Mouse (Mus musculus) thymus, postnatal 10 days (tissue): ENCODE measurements around the gene Pxt1.

Source experiments
- DNase-seq, 2 experiments: peaks; one replicate each; pipeline ENCODE4 v3.0.0; 2021; ENCODE audit warnings: low spot score in 2 of 2

The Pxt1 gene

GRCm38 (mm10) chr17:28915060-28915628 lies 28.5 kb downstream of the Pxt1 start, which contains the start of gene 4930539E08Rik:
Gene 4930539E08Rik, minus strand, starts transcription at chr17:28915324.
- DNase-seq: no peak

DNA sequence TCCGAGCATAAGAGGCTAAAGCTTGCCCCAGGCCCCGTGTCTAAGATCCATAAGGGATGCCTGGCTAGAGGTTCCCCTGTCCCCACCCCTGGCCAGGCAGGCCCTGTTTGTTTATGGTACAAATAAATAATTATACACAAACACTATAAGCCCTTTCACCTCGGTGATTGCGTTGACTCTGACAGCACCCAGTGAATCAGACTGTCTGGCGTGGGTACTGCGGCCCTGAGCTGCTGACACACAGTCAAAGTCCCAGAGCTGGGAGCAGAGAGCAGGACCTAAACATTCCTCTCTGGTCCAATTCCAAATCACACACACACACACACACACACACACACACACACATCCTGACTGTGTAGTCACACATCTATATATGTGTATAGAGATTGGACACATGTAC lies 29.7 kb downstream of the Pxt1 start:
- no peak for DNase-seq

DNA sequence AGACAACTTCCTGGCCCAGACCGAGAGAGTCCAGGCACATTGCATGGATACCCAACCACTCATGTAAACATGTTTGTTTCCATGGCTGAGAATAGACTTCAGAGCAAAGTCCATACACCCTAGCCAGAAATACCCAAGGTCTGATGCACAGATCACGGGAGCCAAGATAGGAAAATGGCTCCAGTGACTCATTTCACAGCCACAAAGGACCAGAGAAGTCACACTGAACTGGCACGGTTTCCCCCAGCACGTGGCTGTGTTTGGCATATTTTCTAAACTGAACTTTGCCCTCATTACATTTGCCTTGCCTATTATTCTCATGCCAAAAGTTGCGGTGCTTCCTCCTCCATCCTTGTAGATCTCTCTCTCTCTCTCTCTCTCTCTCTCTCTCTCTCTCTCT lies 30.4 kb downstream of the Pxt1 start:
- no peak for DNase-seq

DNA sequence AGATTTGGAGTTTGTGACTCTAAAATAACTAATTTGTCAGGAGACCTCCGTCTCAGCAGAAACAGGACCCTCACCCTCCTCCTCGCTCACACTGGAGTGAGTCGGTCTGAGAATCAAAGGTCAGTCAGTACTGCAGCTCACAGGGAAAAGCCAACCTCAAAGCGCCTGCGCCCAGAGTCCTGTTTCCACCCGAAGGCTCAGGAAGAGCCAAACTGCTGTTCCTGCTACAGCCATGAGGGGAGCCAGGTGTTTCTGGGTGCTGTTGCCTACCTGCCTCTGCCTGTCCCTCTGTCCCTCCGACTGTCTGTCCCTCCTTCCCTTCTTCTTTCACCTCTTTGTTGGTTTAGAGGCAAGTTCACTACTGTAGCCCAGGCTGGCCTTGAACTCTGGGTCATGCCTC lies 33.5 kb downstream of the Pxt1 start:
- no peak for DNase-seq

DNA sequence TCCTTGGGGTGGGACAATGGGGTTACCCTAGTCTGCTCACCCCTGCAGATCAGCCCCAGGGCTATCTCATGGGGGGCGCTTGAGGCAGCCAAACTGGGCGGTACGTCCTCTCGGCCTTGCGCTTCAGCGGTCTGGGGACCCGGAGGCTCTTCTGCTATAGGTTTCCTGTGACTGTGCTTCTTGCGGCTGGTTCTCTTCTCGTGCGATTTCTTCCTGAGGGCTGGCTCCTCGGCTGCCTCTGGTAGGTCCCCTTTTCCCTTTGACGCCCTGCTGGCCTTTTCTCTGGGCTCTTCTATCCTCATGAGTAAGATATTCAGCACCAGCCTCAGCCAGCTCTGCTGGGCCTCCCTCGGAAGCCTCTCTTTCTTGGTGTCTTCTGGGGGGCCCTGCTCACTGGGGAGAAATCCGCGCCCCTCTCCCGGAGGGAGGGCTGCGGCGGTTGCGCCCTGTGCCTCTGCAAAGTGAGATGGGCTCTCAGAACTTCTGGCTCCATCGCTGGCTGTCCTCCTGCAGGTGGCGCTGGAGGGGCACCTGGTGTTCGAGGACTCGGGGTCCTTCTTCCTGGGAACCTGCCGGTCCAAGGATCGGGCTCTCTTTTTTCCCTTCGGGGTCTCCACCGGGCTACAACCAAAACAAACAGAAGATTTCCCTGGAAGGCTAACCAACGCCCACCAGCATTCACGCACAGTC lies 34.2 kb downstream of the Pxt1 start:
- peak; percentile 48 to 76 for DNase-seq

GRCm38 (mm10) chr17:28907959-28908358 lies 35.7 kb downstream of the Pxt1 start:
- no peak for DNase-seq

- DNase-seq: no peak
Observed at GRCm38 (mm10) chr17:28905377-28905916, 38.2 kb downstream of the Pxt1 start.

- DNase-seq: peak; percentile 30 to 70
Observed at GRCm38 (mm10) chr17:28904546-28905376, 38.9 kb downstream of the Pxt1 start.

- no peak for DNase-seq
Observed at GRCm38 (mm10) chr17:28901559-28901958, 42.1 kb downstream of the Pxt1 start.

DNA sequence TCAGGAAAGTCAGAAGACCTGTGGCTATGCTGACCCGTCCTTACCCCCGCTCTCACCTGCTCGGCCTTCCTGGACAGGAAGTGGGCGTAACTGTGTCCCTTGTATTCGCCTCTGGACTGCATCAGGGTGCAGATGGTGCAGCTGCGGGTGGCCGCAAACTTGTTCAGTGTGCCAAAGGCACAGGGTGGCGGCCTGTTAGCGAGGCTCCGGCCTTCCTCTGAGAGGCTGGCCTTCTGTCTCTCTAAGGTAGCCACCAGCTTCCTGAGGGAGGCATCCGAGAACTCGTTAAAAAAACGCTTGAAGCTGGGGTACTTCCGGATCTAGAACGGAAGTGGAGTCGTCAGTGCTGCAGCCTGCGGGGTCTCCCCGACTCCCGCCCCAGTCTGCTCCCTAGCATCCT lies 44.2 kb downstream of the Pxt1 start:
- no peak for DNase-seq

DNA sequence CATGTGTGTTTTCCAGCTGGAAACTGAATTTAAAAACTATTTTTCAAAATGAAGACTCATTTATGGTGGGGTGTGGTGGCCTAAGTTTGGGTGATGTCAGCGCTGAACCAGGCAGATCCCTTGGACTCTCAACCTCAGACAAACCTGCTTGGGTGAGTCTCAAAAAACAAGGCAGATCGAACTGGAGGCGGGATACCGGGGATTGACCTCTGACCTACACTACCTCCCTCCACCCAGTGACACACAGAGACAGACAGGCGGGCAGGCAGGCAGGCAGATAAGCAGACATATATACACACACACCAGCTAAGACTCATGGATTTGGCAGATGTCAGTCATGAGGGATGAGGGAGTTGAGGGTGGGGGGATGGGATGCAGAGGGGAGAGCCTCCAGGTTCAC lies 45.4 kb downstream of the Pxt1 start:
- DNase-seq: no peak

- DNase-seq: no peak
Observed at GRCm38 (mm10) chr17:28897817-28898216, 45.8 kb downstream of the Pxt1 start.

DNA sequence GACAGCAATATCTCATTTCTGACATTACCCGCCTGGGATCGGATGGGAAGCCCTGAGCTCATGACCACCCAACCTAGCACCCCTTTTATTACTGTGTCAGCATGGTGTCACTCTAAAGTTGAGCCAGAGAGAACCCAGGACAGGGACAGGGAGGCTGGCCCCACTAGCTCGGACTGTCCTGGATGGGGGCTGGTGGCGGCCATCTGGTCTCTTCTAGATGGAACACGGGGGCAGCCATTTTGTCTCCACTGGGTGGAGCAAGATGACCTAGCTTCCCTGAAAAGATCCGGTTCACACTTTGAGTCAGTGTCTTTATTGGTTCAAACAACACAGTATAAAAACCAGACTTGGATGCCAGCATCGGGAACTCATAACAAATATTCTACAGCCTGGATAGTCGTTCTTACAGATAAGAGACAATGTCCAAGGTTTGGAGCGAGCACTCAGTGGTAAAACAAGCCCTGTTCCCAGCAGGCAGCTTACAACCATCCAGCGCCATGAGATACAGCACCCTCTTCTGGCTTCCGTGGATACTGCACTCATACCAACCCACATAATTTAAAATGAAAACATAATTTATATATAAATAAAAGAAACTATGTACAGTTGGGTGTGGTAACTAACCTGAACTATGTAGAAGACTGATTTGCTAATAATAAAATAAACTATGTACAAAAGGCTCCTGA lies 47.4 kb downstream of the Pxt1 start:
- DNase-seq: no peak

GRCm38 (mm10) chr17:28895217-28895875 lies 48.3 kb downstream of the Pxt1 start:
- DNase-seq: no peak

- DNase-seq: no peak
Observed at GRCm38 (mm10) chr17:28894050-28894767, 49.4 kb downstream of the Pxt1 start.

DNA sequence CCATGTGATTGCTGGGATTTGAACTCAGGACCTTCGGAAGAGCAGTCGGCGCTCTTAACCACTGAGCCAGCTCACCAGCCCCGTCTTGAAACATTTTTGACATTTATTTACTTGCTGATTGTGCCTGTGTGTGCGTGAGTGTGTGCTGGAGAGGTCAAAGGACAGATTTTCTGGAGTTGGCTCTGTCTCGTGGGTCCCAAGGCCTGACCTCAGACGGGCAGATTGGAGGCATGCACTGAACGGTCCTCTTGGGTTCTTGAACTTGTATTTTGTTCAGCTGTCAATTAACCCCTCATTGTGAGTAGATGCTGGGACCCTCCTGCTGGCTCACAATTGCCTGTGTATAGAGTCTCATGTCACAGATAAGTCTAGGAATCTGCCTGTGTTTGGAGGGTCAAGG lies 57.4 kb downstream of the Pxt1 start:
- DNase-seq: no peak

- DNase-seq: no peak
Observed at GRCm38 (mm10) chr17:28885231-28885630, 58.4 kb downstream of the Pxt1 start.
